ENCODE assay signal across 8 mouse cellular contexts in genomic region chr16:30024681-30025262, GRCm38 (mm10). TPM values are rescaled to one million over a fixed set of nuclear protein-coding genes. Genes with fewer than 3 reads are reported as not detected.
DNase-seq lines count a peak whose midpoint lies in the region; ATAC-seq and TF ChIP-seq lines count a peak whose summit lies in the region.

No protein-coding gene starts in this region.

- 16% methylated on average over 9 of the region's 9 CpGs for WGBS in liver, embryonic 16.5 days (ENCODE audit: insufficient replicate concordance)
- 49% methylated on average over 9 of the region's 9 CpGs for WGBS in stomach, embryonic 16.5 days
- 72% methylated on average over 9 of the region's 9 CpGs for WGBS in forebrain, postnatal 0 days
- 69% methylated on average over 9 of the region's 9 CpGs for WGBS in forebrain, embryonic 13.5 days

- no peak overlapping the region for H3K4me2 ChIP-seq in liver, embryonic 16.5 days (ENCODE audit: low read depth, low read length)
- no peak overlapping the region for H3K4me2 ChIP-seq in stomach, embryonic 16.5 days (ENCODE audit: low read depth, low read length)
- no peak overlapping the region for H3K4me2 ChIP-seq in forebrain, postnatal 0 days (ENCODE audit: low read depth)
- H3K4me2 ChIP-seq in forebrain, embryonic 13.5 days = no peak overlapping the region

- no peak overlapping the region for H3K9ac ChIP-seq in liver, embryonic 16.5 days (ENCODE audit: low read depth, low read length)
- no peak overlapping the region for H3K9ac ChIP-seq in stomach, embryonic 16.5 days (ENCODE audit: low read length)
- H3K9ac ChIP-seq in forebrain, postnatal 0 days = no peak overlapping the region
- H3K9ac ChIP-seq in forebrain, embryonic 13.5 days = no peak overlapping the region

- peak; percentile 54 for ATAC-seq in liver, embryonic 16.5 days (ENCODE audit: low read depth)
- peak; percentile 54; the same call in 1 of the 2 replicates for ATAC-seq in stomach, embryonic 16.5 days (ENCODE audit: insufficient read depth, low FRiP score)
- no peak for ATAC-seq in forebrain, postnatal 0 days
- ATAC-seq in forebrain, embryonic 13.5 days = no peak

- no peaks in the 10 kb centered on the region for H3K27me3 ChIP-seq in liver, embryonic 16.5 days (ENCODE audit: control insufficient read depth, insufficient read depth, low read depth, low read length)
- no peaks in the 10 kb centered on the region for H3K27me3 ChIP-seq in stomach, embryonic 16.5 days (ENCODE audit: control insufficient read depth, insufficient read depth, low read length)
- peaks cover 3% of the 10 kb centered on the region; the same call in 1 of the 2 replicates for H3K27me3 ChIP-seq in forebrain, postnatal 0 days (ENCODE audit: insufficient read depth, low read length)
- peaks cover 43% of the 10 kb centered on the region for H3K27me3 ChIP-seq in forebrain, embryonic 13.5 days

- H3K36me3 ChIP-seq in liver, embryonic 16.5 days (ENCODE audit: control insufficient read depth, insufficient read depth) = no peaks in the 10 kb centered on the region
- H3K36me3 ChIP-seq in stomach, embryonic 16.5 days (ENCODE audit: control insufficient read depth, insufficient read depth, low read length) = no peaks in the 10 kb centered on the region
- no peaks in the 10 kb centered on the region for H3K36me3 ChIP-seq in forebrain, postnatal 0 days (ENCODE audit: insufficient read depth)
- H3K36me3 ChIP-seq in forebrain, embryonic 13.5 days (ENCODE audit: poor library complexity, severe bottlenecking) = no peaks in the 10 kb centered on the region

- TF ChIP-seq CTCF in forebrain, postnatal 0 days (IDR thresholded peaks at IDR 0.05; ENCODE audit: low read depth) = no peak

- no peaks in the 10 kb centered on the region for H3K9me3 ChIP-seq in liver, embryonic 16.5 days (replicated peaks; ENCODE audit: control insufficient read depth, low read length)
- no peaks in the 10 kb centered on the region for H3K9me3 ChIP-seq in stomach, embryonic 16.5 days (replicated peaks; ENCODE audit: control insufficient read depth, low read length)
- no peaks in the 10 kb centered on the region for H3K9me3 ChIP-seq in forebrain, postnatal 0 days (ENCODE audit: low read length)
- no peaks in the 10 kb centered on the region for H3K9me3 ChIP-seq in forebrain, embryonic 13.5 days (replicated peaks)

- DNase-seq in heart, adult 11 months = peak; percentile 98
- DNase-seq in heart, postnatal 4 days = no peak
- peak; percentile 26 for DNase-seq in A20 (ENCODE audit: low read depth, low spot score)
- DNase-seq in brain, adult 2 months (ENCODE audit: low read depth, low spot score) = peak; percentile 87
- no peak for DNase-seq in forebrain, postnatal 0 days

- no peak overlapping the region for H3K4me3 ChIP-seq in liver, embryonic 16.5 days (ENCODE audit: low read depth, low read length)
- no peak overlapping the region for H3K4me3 ChIP-seq in stomach, embryonic 16.5 days (replicated peaks; ENCODE audit: low read length)
- no peak overlapping the region for H3K4me3 ChIP-seq in forebrain, postnatal 0 days (ENCODE audit: low read depth, low read length)
- no peak overlapping the region for H3K4me3 ChIP-seq in forebrain, embryonic 13.5 days

- H3K4me1 ChIP-seq in liver, embryonic 16.5 days (ENCODE audit: control insufficient read depth, low read depth, low read length) = peaks cover 6% of the 10 kb centered on the region
- H3K4me1 ChIP-seq in stomach, embryonic 16.5 days (ENCODE audit: control insufficient read depth, insufficient read depth, low read length) = peaks cover 18% of the 10 kb centered on the region
- H3K4me1 ChIP-seq in forebrain, postnatal 0 days (ENCODE audit: insufficient read depth) = 0 out of 2 replicates have a peak, but pooled peaks cover 2% of the 10 kb centered on the region
- peaks cover 66% of the 10 kb centered on the region for H3K4me1 ChIP-seq in forebrain, embryonic 13.5 days

- H3K27ac ChIP-seq in liver, embryonic 16.5 days (ENCODE audit: low read length) = no peak overlapping the region
- peak overlapping the region; percentile 40; the same call in 1 of the 2 replicates for H3K27ac ChIP-seq in stomach, embryonic 16.5 days (ENCODE audit: low read length)
- H3K27ac ChIP-seq in forebrain, postnatal 0 days (ENCODE audit: low read depth, low read length) = no peak overlapping the region
- no peak overlapping the region for H3K27ac ChIP-seq in forebrain, embryonic 13.5 days

RNA-seq across cellular contexts. Expression of gene Hes1, which starts 39.4 kb away (rescaled TPM):
- 10 to 100 TPM; 44.5 to 54.4 TPM for total RNA-seq in heart, postnatal 4 days (2021)
- polyA plus RNA-seq in liver, embryonic 16.5 days (2015; fragmentation: Nextera tagmentation; extraction: Ambion mirVana) = 4.6 and 4.7 TPM in 2 replicates
- 34.4 and 38.5 TPM in 2 replicates for polyA plus RNA-seq in stomach, embryonic 16.5 days (2015; fragmentation: Nextera tagmentation; extraction: Ambion mirVana)
- 6.9 and 11.2 TPM in 2 replicates for total RNA-seq in forebrain, postnatal 0 days (2014; rRNA removed)
- polyA plus RNA-seq in forebrain, postnatal 0 days (2015; fragmentation: Nextera tagmentation; extraction: Ambion mirVana) = 11.2 and 13.1 TPM in 2 replicates
- polyA plus RNA-seq in forebrain, embryonic 13.5 days (2015; fragmentation: Nextera tagmentation; extraction: Ambion mirVana) = 29.9 and 30.4 TPM in 2 replicates

Comparison
In these comparisons a context has a peak if more than half of its experiments do, and no peak if none do; other contexts are left out.
1. DNase-seq: peak in heart, adult 11 months (single experiment), A20 (single experiment) and brain, adult 2 months (single experiment); none in heart, postnatal 4 days (single experiment) and forebrain, postnatal 0 days (single experiment).
2. ATAC-seq: peak in liver, embryonic 16.5 days (single experiment) and stomach, embryonic 16.5 days (single experiment); none in forebrain, postnatal 0 days (single experiment) and forebrain, embryonic 13.5 days (single experiment).